Mouse (Mus musculus): Measurements from ENCODE around the gene Cetn3.
A peak's percentile ranks its signal among the peaks of the same experiment; 100 is the strongest.

The Cetn3 gene

DNA sequence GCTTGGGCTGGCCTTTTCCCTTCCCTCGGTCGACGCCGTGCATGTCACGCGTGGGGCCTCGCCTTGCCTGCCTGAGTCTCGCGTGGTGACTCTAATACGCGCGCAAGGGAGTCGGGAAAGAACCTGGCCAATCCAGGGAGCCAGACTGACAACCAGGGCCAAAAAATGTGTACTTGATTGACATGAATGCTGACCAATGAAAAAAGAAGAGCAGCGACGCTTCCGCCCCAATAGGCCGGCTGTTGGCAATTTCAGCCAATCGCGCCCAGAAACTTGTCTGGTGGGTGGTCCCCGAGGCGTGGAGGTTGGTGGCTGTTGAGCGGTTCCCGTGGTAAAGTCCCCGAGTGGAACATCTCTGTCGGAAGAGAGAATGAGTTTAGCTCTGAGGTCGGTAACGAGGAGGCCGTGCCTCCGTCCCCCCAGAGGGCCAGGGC, at the start of gene Cetn3:
Gene Cetn3, plus strand, starts transcription at position 107 of the 434 bp plus-strand sequence.
- DNase-seq (ENCODE audit: low read depth, low spot score) = peak; percentile 97

- DNase-seq (ENCODE audit: low read depth, low spot score) = no peak
Observed at GRCm38 (mm10) chr13:81736606-81737005, 46.3 kb upstream of the Cetn3 start.

GRCm38 (mm10) chr13:81740898-81741297, 42.0 kb upstream of the Cetn3 start:
- peak; percentile 29 for DNase-seq (ENCODE audit: low read depth, low spot score)

DNA sequence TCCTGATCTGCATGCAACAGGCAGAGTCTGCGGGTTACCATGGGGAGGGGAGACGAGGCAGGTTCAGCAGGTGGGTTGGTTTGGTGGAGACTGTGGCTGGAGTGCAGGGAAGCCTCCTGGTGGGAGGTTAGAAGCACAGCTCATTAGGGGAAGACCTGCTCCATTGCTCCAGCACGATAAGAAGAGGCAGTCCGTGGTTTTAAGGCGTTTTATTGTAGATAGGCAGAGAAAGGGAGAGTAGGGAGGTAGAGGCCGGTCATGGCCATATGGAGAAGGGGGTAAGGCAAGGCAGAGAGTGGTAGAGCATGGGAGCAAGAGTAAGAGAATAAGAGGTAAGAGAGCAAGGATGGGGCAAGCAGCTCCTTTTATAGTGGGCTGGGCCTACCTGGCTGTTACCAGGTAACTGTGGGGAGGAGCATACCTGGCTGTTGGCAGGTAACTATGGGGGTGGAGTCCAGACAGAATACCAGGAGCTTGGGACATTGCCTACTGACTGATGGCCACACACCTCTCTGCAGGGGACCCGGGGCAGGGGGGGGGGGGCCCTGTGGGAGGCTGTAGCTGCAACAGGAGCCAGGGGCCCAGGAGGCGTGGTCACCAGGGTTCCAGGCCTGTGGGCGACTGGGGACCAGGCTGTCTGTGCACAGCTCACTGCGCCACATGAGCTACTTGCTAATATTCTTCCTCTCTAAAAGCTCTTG, 39.3 kb upstream of the Cetn3 start:
- DNase-seq (ENCODE audit: low read depth, low spot score) = no peak

DNA sequence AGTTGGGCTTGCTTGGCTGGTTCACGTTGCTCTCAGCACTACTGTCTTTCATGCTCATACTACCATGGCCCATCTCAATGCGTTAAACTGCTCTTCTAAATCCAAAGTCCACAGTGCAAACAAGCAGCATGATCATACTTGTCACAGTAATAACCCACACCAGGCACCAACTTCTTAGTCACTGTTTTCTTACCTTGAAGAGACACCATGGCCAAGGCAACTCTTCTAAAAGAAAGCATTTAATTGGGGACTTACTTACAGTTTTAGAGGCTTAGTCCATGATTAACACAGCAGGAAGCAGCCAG, 38.8 kb upstream of the Cetn3 start:
- DNase-seq (ENCODE audit: low read depth, low spot score) = no peak

- no peak for DNase-seq (ENCODE audit: low read depth, low spot score)
Observed at GRCm38 (mm10) chr13:81754878-81755277, 28.0 kb upstream of the Cetn3 start.

- DNase-seq (ENCODE audit: low read depth, low spot score) = no peak
Observed at GRCm38 (mm10) chr13:81755324-81755723, 27.6 kb upstream of the Cetn3 start.

GRCm38 (mm10) chr13:81757058-81757660, 25.7 kb upstream of the Cetn3 start:
- no peak for DNase-seq (ENCODE audit: low read depth, low spot score)

DNA sequence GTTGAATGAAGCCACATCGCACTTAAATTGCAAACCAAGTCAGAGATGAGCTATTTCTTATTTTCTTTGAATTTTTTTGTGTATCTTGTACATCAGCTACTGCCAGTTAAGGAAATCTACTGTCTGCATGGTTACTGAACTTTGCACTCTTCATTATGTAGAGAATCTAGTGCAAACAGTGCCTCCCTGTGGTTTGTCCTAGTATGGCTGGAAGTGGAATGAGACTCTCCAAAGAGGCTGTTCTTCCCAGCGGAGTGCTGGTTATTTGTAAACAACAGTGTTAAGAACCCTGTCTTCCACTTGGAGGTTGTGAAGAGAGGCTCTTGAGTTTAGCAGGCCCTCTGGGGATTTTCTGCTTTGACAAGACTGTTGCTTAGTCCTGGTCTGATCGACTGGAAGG, 22.5 kb upstream of the Cetn3 start:
- peak; percentile 50 for DNase-seq (ENCODE audit: low read depth, low spot score)

DNA sequence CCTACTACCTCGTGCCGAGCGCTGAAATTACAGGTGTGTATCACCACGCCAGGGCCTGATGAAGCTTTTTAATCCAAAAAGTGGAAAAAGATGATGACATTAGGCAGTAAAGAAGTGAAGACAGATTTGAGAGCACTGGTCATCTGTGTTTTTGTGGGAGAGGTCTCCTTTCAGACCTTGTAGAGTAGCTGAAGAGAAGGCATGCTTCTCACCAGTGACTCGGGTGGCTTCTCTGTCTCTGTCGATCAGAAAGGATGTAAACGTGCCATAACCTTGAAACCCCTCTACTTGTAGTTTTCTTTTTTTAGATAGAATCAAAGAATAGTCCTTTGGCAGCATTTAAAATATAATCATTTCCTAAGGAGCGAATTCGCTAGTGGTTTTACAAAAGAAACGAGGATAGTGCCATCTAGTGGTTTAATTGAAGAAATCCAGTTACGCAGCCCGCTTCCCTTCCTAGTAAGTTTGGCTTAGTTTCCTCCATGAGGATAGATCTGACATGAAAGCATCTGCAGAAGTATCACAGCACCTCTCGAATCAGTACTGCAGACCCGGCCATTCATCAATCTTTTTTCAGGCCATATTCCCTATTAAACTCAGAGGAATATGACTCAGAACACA, 21.2 kb upstream of the Cetn3 start:
- peak; percentile 55 for DNase-seq (ENCODE audit: low read depth, low spot score)

GRCm38 (mm10) chr13:81764173-81764572, 18.7 kb upstream of the Cetn3 start:
- no peak for DNase-seq (ENCODE audit: low read depth, low spot score)

DNA sequence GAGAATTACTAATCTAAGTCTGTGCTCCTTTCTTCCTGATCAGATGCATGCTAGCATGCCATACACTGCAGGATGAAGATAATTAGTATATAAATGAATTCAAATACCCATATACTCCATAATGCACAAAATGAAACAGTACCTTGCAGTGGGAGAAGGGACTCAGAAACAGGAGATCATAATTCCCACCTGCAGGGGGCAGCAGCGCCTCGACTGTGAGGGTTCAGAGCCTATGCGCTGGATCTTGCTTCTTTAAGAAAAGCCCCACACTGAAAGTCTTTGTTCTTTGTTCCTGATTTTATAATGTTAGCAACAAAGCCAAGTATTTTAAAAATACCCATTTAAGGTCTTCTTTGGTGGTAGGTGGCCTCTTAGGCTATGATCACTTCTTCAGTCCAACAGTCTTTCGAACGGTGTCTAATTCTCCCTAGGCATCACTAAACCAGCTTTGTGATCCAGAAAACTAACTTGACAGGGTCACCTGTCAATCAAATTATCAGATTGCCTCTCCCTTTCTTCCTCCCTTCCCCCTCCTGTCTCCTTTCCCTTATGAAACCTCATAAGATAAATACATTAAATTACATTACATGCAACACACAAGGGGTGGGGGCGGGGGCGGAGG, 15.7 kb upstream of the Cetn3 start:
- DNase-seq (ENCODE audit: low read depth, low spot score) = peak; percentile 77

DNA sequence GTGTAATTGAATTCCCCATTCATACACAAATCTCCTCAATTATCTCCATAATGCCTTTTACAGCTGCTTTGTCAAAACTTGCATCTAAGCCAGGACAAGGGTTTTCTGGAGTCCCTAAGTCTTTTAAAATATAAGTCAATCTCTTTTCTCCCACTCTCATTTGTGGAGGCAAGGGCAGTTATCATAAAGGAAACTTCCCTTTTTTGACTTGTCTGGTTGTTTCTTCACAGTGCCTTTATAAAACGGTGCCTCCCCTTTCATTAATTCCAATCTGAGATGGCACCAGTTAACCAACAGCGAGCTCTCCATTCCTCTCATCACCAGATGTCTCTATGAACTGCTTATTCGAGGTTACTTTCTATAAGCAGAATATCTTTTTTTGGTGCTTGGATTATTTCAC, 6.7 kb upstream of the Cetn3 start:
- DNase-seq (ENCODE audit: low read depth, low spot score) = no peak

DNA sequence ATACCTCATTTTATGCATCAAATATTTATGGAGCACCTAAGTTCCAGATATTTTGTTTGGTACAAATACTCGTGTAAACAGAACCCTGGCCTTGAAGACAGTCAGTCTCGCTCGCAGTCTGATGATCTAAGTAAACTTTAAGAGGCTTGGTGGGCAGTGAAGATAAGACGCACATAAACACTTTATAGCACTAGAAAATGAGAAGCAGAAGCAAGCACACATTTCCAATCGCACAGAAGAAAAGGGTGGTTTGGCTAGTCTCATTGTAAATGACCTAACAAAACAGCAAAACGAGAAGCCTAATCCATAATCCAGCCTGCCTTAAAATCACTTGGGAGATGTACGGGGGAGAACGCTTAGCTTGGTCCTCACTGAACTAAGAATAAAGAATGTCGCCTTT, 402 bp upstream of the Cetn3 start:
- DNase-seq (ENCODE audit: low read depth, low spot score) = no peak

GRCm38 (mm10) chr13:81783405-81784342, 797 bp downstream of the Cetn3 start:
- peak; percentile 99 for DNase-seq (ENCODE audit: low read depth, low spot score)

DNA sequence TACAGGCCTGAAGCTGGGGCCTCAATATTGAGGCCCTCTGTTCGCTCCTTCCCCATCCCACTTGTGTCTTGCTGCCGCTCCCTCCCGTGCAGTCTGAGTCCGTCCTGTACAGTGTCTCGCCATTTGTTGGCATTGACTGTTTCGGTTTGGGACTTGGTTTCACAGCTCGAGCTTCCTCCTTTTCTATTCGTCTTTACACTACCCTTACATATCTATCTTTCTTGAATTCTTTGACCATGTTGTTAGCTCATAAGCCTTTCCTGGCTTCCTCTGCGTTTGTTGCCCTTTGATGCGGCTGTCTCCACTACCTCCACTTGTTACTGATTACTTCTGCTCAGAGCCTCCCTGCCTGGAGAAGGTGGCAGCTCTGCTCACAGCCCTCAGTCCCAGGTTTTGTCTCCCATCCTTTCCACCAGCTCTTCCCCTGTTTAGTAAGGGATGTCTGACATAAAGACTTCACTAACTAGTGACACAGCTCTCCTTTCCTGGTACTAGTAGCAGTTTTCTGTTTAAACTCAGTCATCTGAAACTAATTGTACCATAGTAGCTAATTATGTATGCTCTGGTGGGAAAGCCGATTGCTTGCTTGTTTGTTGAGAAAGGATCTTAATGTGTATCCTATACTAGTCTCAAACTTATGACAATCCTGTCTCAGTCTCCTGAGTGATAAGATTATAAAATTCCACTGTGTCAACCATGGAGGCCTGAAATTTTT, 3.0 kb downstream of the Cetn3 start:
- peak; percentile 81 for DNase-seq (ENCODE audit: low read depth, low spot score)

DNA sequence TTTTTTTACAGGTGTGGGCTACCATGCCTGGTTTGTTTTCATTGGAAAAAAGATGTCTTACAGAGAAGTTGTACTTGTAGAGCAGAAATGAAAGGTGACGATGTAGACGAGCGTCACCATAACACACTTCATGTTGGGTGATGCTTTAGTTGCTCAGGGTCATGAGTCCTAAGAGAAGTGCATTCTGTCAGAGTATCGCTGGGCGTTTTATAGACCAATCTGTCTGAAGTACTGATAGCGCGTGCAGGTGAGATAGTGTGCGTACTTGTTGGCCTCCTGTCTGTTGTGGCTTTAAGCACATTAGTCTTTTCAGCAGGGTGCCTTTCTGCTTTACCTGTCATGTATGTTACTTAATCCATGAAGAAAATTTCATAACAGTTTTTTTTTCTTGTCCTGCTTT, 7.3 kb downstream of the Cetn3 start:
- DNase-seq (ENCODE audit: low read depth, low spot score) = no peak

- no peak for DNase-seq (ENCODE audit: low read depth, low spot score)
Observed at GRCm38 (mm10) chr13:81791861-81792260, 9.0 kb downstream of the Cetn3 start.

DNA sequence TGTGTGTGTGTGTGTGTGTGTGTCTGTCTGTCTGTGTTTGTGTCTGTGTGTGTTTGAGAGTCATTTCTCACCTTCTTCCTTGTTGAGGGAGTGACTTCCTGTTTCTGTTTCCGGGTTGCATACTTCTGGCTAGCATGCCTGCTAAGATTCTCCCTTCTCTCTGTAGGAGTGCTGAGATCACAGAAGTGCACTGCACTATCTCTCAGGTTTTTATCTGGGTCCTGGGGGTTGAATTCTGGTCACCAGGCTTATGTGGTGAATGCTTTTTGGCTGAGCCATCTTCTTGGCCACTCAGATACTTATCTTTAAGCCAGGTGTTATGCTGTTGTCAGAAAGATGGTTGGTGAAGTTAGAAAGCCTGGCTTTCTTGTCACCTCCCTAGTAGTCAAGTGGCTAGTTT, 11.0 kb downstream of the Cetn3 start:
- DNase-seq (ENCODE audit: low read depth, low spot score) = peak; percentile 64

GRCm38 (mm10) chr13:81801121-81801520, 18.2 kb downstream of the Cetn3 start:
- DNase-seq (ENCODE audit: low read depth, low spot score) = peak; percentile 47

- DNase-seq (ENCODE audit: low read depth, low spot score) = no peak
Observed at GRCm38 (mm10) chr13:81803713-81804112, 20.8 kb downstream of the Cetn3 start.
